Mouse (Mus musculus) CH12.LX (cell line): ENCODE results near the gene Atp5l.

Experiments
- CHD2 ChIP-seq: IDR thresholded peaks from 2 replicates; pipeline ENCODE4 v1.6.1; 2011; ENCODE audit warnings: low read length, improper control_type of control experiment
- CTCF ChIP-seq, 2 experiments: IDR thresholded peaks in 1 of 2; conservative IDR thresholded peaks in 1 of 2; 2 replicates each; pipeline ENCODE4 v1.5.1; 2011 to 2012; ENCODE audit warnings: low read depth in 2 of 2, low read length in 2 of 2, improper control_type of control experiment in 1 of 2, inconsistent platforms in 1 of 2, mild to moderate bottlenecking in 1 of 2, moderate library complexity in 1 of 2
- EP300 ChIP-seq: IDR thresholded peaks from 2 replicates; pipeline ENCODE4 v1.6.1; 2011; ENCODE audit warnings: low read length, improper control_type of control experiment
- IRF4 ChIP-seq: IDR thresholded peaks from 2 replicates; pipeline ENCODE4 v1.6.1; 2014; ENCODE audit warnings: low read depth, mild to moderate bottlenecking, inconsistent platforms, low read length, improper control_type of control experiment
- KAT2A ChIP-seq: IDR thresholded peaks from 2 replicates; pipeline ENCODE4 v1.6.1; 2012; ENCODE audit warnings: low read length, improper control_type of control experiment, inconsistent platforms; ENCODE audit not compliant: insufficient replicate concordance
- MAZ ChIP-seq: IDR thresholded peaks from 2 replicates; pipeline ENCODE4 v1.6.1; 2012; ENCODE audit warnings: low read depth, mild to moderate bottlenecking, inconsistent platforms, low read length, improper control_type of control experiment, moderate library complexity
- MEF2A ChIP-seq: IDR thresholded peaks from 2 replicates; pipeline ENCODE4 v1.6.1; 2014; ENCODE audit warnings: low read depth, mild to moderate bottlenecking, inconsistent platforms, low read length, improper control_type of control experiment, borderline replicate concordance
- POLR2A ChIP-seq: IDR thresholded peaks from 2 replicates; pipeline ENCODE4 v1.6.1; 2011; ENCODE audit warnings: low read depth, mild to moderate bottlenecking, improper control_type of control experiment, low read length
- POLR2AphosphoS2 ChIP-seq: IDR thresholded peaks from 2 replicates; pipeline ENCODE4 v1.6.1; 2011; ENCODE audit warnings: low read depth, low read length, improper control_type of control experiment
- TCF12 ChIP-seq: IDR thresholded peaks from 2 replicates; pipeline ENCODE4 v1.6.1; 2014; ENCODE audit warnings: low read depth, mild to moderate bottlenecking, inconsistent platforms, low read length, improper control_type of control experiment
- ZKSCAN1 ChIP-seq: IDR thresholded peaks from 2 replicates; pipeline ENCODE4 v1.6.1; 2012; ENCODE audit warnings: low read depth, inconsistent platforms, low read length, improper control_type of control experiment, borderline replicate concordance
- ZNF384 ChIP-seq: IDR thresholded peaks from 2 replicates; pipeline ENCODE4 v1.6.1; 2012; ENCODE audit warnings: low read depth, low read length, improper control_type of control experiment, inconsistent platforms

- no peak for TF ChIP-seq KAT2A
- TF ChIP-seq ZNF384 = no peak
- no peak for TF ChIP-seq EP300
- no peak for TF ChIP-seq IRF4
- no peak for TF ChIP-seq POLR2AphosphoS2
- TF ChIP-seq CTCF (conservative IDR thresholded peaks at IDR 0.05 in 1 of 2, IDR thresholded peaks at IDR 0.05 in 1 of 2; ENCODE audit: low read depth in 2 of 2, low read length in 2 of 2) = no peak
- no peak for TF ChIP-seq MAZ
- TF ChIP-seq MEF2A = no peak
- TF ChIP-seq TCF12 = no peak
- no peak for TF ChIP-seq CHD2
- TF ChIP-seq POLR2A = no peak
- TF ChIP-seq ZKSCAN1 = no peak
Observed at GRCm38 (mm10) chr9:44965833-44966466, 45.4 kb upstream of the Atp5l start.
